In the genomic region with DNA sequence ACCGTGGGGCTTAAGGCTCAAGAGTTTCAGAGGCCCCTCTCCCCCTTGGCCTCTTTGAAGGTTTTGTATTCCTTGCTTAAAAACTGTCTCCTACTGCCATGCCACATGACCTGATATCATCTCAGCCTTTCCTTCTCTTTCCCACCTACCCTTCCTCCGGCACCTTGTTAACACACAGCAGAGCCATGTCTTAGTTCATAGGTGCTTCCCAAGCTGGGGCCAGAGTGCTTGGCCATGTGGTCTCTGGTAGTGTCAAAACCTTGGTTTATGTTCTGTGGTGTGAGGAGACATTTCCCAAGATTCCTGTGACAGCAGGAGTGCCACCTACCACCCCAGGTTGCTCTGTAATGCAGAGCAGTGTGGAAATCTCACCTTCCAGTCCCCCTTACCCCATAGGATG, we compare ENCODE assay signal across 11 mouse cellular contexts.
"Had no signal": no experiment of that assay in that cellular context is flagged by ENCODE, and none has a peak within 500 bp of the region (broad histone marks: within the 10 kb centered on the region; RNA-seq: fewer than 3 reads in every experiment).

No protein-coding gene starts in this region.

- H3K4me1 ChIP-seq: midbrain, embryonic 10.5 days; midbrain, embryonic 13.5 days; midbrain, embryonic 15.5 days; neural tube, embryonic 13.5 days; neural tube, embryonic 15.5 days had no signal

- H3K27me3 ChIP-seq: midbrain, embryonic 13.5 days; midbrain, embryonic 15.5 days; neural tube, embryonic 13.5 days; neural tube, embryonic 15.5 days had no signal

- DNase-seq: lung, embryonic 14.5 days; retina, postnatal 1 day; right cerebral cortex, adult 18-20 months; right cerebral cortex, postnatal 25 days; right cerebral cortex, postnatal 4 days; thymus, adult 18-20 months had no signal

- H3K27ac ChIP-seq: midbrain, embryonic 10.5 days; midbrain, embryonic 13.5 days; midbrain, embryonic 15.5 days; neural tube, embryonic 13.5 days; neural tube, embryonic 15.5 days had no signal

- ATAC-seq: midbrain, embryonic 15.5 days had no signal

- H3K9ac ChIP-seq: lung, embryonic 14.5 days; midbrain, embryonic 13.5 days; midbrain, embryonic 15.5 days; neural tube, embryonic 13.5 days; neural tube, embryonic 15.5 days had no signal

- H3K9me3 ChIP-seq: midbrain, embryonic 10.5 days; midbrain, embryonic 13.5 days; midbrain, embryonic 15.5 days; neural tube, embryonic 13.5 days; neural tube, embryonic 15.5 days had no signal

- H3K4me3 ChIP-seq: midbrain, embryonic 10.5 days; midbrain, embryonic 13.5 days; midbrain, embryonic 15.5 days; neural tube, embryonic 13.5 days; neural tube, embryonic 15.5 days had no signal

- H3K4me2 ChIP-seq: lung, embryonic 14.5 days; midbrain, embryonic 13.5 days; midbrain, embryonic 15.5 days; neural tube, embryonic 13.5 days; neural tube, embryonic 15.5 days had no signal
